8 mouse cellular contexts compared by ENCODE assay signal in genomic region chr3:137981382-137981750, GRCm38 (mm10). TPM values are rescaled to one million over a fixed set of nuclear protein-coding genes. Genes with fewer than 3 reads are reported as not detected.
DNase-seq lines count a peak whose midpoint lies in the region; ATAC-seq and TF ChIP-seq lines count a peak whose summit lies in the region.

TSS of gene Dapp1 (minus strand) at chr3:137981545.

- no peak for TF ChIP-seq RAD21 in MEL (IDR thresholded peaks at IDR 0.05; ENCODE audit: low read depth, low read length)

- H3K27me3 ChIP-seq in MEL (ENCODE audit: control insufficient read depth in 1 of 2, insufficient read depth in 2 of 2, low read length in 2 of 2): no peaks in the 10 kb centered on the region

- no peak for TF ChIP-seq CTCF in MEL (IDR thresholded peaks at IDR 0.05 in 2 of 3, conservative IDR thresholded peaks at IDR 0.05 in 1 of 3; ENCODE audit: control insufficient read depth in 1 of 3, insufficient read depth in 1 of 3, low read depth in 2 of 3, low read length in 3 of 3, poor library complexity in 1 of 3, severe bottlenecking in 1 of 3)

- peaks cover 40% of the 10 kb centered on the region for H3K79me2 ChIP-seq in MEL (ENCODE audit: control insufficient read depth, insufficient read depth, low read length, poor library complexity)

- no peaks in the 10 kb centered on the region for H3K9me3 ChIP-seq in MEL (replicated peaks; ENCODE audit: insufficient read depth, low read length)

- peak; percentile 86 to 92 for TF ChIP-seq POLR2A in MEL (IDR thresholded peaks at IDR 0.05; ENCODE audit: control insufficient read depth in 1 of 2, insufficient read depth in 1 of 2, low read depth in 1 of 2, low read length in 2 of 2, poor library complexity in 1 of 2)

- intact Hi-C loops in gastrocnemius, postnatal 14 days (cut with DNase I; ENCODE audit: low total_unique reads): no loop called here
- intact Hi-C loops in left cerebral cortex, postnatal 4 days (cut with DNase I): no loop called here

- H3K27ac ChIP-seq in MEL (ENCODE audit: control insufficient read depth, low read depth, low read length): peak within 1 kb of the TSS; percentile 97

- H3K36me3 ChIP-seq in MEL (ENCODE audit: control insufficient read depth in 1 of 2, insufficient read depth in 2 of 2, low read length in 2 of 2): peaks cover 2 to 31% of the 10 kb centered on the region in 2 experiments

- 0 out of 4 replicates have a peak, but pooled peaks of 1 of the 2 experiments have one; percentile 2 for TF ChIP-seq EP300 in MEL (IDR thresholded peaks at IDR 0.05; ENCODE audit: low read depth in 1 of 2, low read length in 2 of 2)

- peak within 1 kb of the TSS; percentile 78 to 88 for H3K4me3 ChIP-seq in MEL (ENCODE audit: control insufficient read depth in 1 of 2, insufficient read depth in 1 of 2, low read depth in 2 of 2, low read length in 2 of 2)

- H3K4me1 ChIP-seq in MEL (ENCODE audit: control insufficient read depth in 1 of 2, insufficient read depth in 2 of 2, low read length in 2 of 2): peaks cover 11 to 27% of the 10 kb centered on the region in 2 experiments; a peak in 3 of 4 replicates

- peak within 1 kb of the TSS; percentile 91 for H3K9ac ChIP-seq in MEL (ENCODE audit: control insufficient read depth, low read depth, low read length, poor library complexity, severe bottlenecking)

- peak; percentile 86 for ATAC-seq in common myeloid progenitor, adult 5-6 weeks (replicated peaks; ENCODE audit: low read depth, poor library complexity, severe bottlenecking)

- DNase-seq in MEL (ENCODE audit: low read depth, low spot score): peak; percentile 93
- DNase-seq in gastrocnemius, postnatal 14 days: peak; percentile 54
- DNase-seq in induced T-regulatory cell, adult 2 months (ENCODE audit: low read depth): peak; percentile 92
- DNase-seq in left cerebral cortex, postnatal 4 days: peak; percentile 8
- DNase-seq in mesoderm, embryonic 11.5 days (ENCODE audit: low read depth, low spot score): peak; percentile 42
- peak; percentile 22 for DNase-seq in right cerebral cortex, postnatal 4 days
- no peak for DNase-seq in cerebellum, adult 11 months

TF ChIP-seq in MEL, 35 proteins besides CTCF, POLR2A, EP300 and RAD21:
- TF ChIP-seq KAT2A (conservative IDR thresholded peaks at IDR 0.05; ENCODE audit: low read depth, low read length): no peak
- TF ChIP-seq ELF1 (IDR thresholded peaks at IDR 0.05; ENCODE audit: low read depth, low read length): peak; percentile 78
- TF ChIP-seq ZMIZ1 (IDR thresholded peaks at IDR 0.05; ENCODE audit: low read depth, low read length): peak; percentile 84; the same call in 1 of the 2 replicates
- no peak for TF ChIP-seq ZC3H11A (IDR thresholded peaks at IDR 0.05; ENCODE audit: low read depth, low read length)
- no peak for TF ChIP-seq E2F4 (IDR thresholded peaks at IDR 0.05; ENCODE audit: borderline replicate concordance, low read depth, low read length)
- TF ChIP-seq POLR2AphosphoS5 (IDR thresholded peaks at IDR 0.05; ENCODE audit: borderline replicate concordance, low read depth, low read length): peak; percentile 87; the same call in 1 of the 2 replicates
- TF ChIP-seq HCFC1 (IDR thresholded peaks at IDR 0.05; ENCODE audit: low read depth, low read length): peak; percentile 51; the same call in 1 of the 2 replicates
- peak; percentile 45 for TF ChIP-seq TCF12 (IDR thresholded peaks at IDR 0.05; ENCODE audit: low read depth, low read length)
- TF ChIP-seq MXI1 (IDR thresholded peaks at IDR 0.05; ENCODE audit: low read depth, low read length): 0 out of 2 replicates have a peak, but pooled peaks have one; percentile 48
- TF ChIP-seq POLR2AphosphoS2 (IDR thresholded peaks at IDR 0.05; ENCODE audit: low read length): peak; percentile 82
- TF ChIP-seq NELFE (IDR thresholded peaks at IDR 0.05; ENCODE audit: low read depth, low read length): peak; percentile 87
- peak; percentile 53; the same call in 1 of the 2 replicates for TF ChIP-seq ETS1 (IDR thresholded peaks at IDR 0.05; ENCODE audit: low read depth, low read length)
- peak; percentile 42 for TF ChIP-seq MAX (IDR thresholded peaks at IDR 0.05; ENCODE audit: low read length)
- peak; percentile 90 for TF ChIP-seq TBP (IDR thresholded peaks at IDR 0.05; ENCODE audit: low read depth, low read length)
TF ChIP-seq in MEL: peak in this region for 11.

RNA-seq across cellular contexts. Expression of gene Dapp1, which starts in this region (rescaled TPM):
- total RNA-seq in MEL (2012; rRNA removed): 45.7 and 59.0 TPM in 2 replicates
- polyA plus RNA-seq in MEL (2012; ENCODE audit: insufficient read depth in 1 of 2, insufficient read length in 2 of 2, low read depth in 1 of 2, low replicate concordance in 2 of 2, missing spikeins in 1 of 2): 10 to 100 TPM; 67.3 to 91.5 TPM
- total RNA-seq in common myeloid progenitor, adult 5-6 weeks (2017): 387 and 417 TPM in 2 replicates
- total RNA-seq in gastrocnemius, postnatal 14 days (2021): 1 to 10 TPM in 1 of 2 experiments, under 1 TPM in 1; 0.84 to 1.1 TPM
- 1 to 10 TPM; 4.7 to 4.8 TPM for total RNA-seq in left cerebral cortex, postnatal 4 days (2021)
